9 mouse cellular contexts compared by ENCODE assay signal in genomic region chr1:92902786-92903185, GRCm38 (mm10). TPM values are rescaled to one million over a fixed set of nuclear protein-coding genes. Genes with fewer than 3 reads are reported as not detected.
DNase-seq lines count a peak whose midpoint lies in the region; ATAC-seq lines count a peak whose summit lies in the region.
"Had no signal": no experiment of that assay in that cellular context is flagged by ENCODE, and none has a peak within 500 bp of the region (broad histone marks: within the 10 kb centered on the region; RNA-seq: fewer than 3 reads in every experiment).

Ankmy1 (minus strand) TSS chr1:92902906.

- H3K36me3 ChIP-seq in heart, embryonic 15.5 days: no peaks in the 10 kb centered on the region
- no peaks in the 10 kb centered on the region for H3K36me3 ChIP-seq in liver, embryonic 15.5 days (replicated peaks)
- no peaks in the 10 kb centered on the region for H3K36me3 ChIP-seq in neural tube, embryonic 12.5 days

- peaks cover 16% of the 10 kb centered on the region for H3K4me1 ChIP-seq in heart, embryonic 15.5 days (replicated peaks)
- H3K4me1 ChIP-seq in liver, embryonic 15.5 days (replicated peaks): peaks cover 25% of the 10 kb centered on the region
- peaks cover 16% of the 10 kb centered on the region; the same call in 1 of the 2 replicates for H3K4me1 ChIP-seq in neural tube, embryonic 12.5 days

- H3K27ac ChIP-seq in heart, embryonic 15.5 days: no peak within 1 kb of the TSS
- H3K27ac ChIP-seq in liver, embryonic 15.5 days (replicated peaks): no peak within 1 kb of the TSS
- H3K27ac ChIP-seq in neural tube, embryonic 12.5 days: no peak within 1 kb of the TSS

- H3K9ac ChIP-seq in heart, embryonic 15.5 days: no peak within 1 kb of the TSS
- H3K9ac ChIP-seq in liver, embryonic 15.5 days: no peak within 1 kb of the TSS
- peak within 1 kb of the TSS; percentile 42; the same call in 1 of the 2 replicates for H3K9ac ChIP-seq in neural tube, embryonic 12.5 days

- peak; percentile 40 for DNase-seq in CD4-positive, CD25-positive, alpha-beta regulatory T cell, adult 2 months (ENCODE audit: low read depth, low spot score)
- DNase-seq in adrenal gland, postnatal 4 days (ENCODE audit: low spot score in 2 of 2): peak; percentile 30 to 32
- peak; percentile 82 for DNase-seq in kidney, postnatal 10 days

- no peak for ATAC-seq in CD4-positive, CD25-positive, alpha-beta regulatory T cell, adult 4 months
- no peak for ATAC-seq in heart, embryonic 15.5 days (replicated peaks; ENCODE audit: insufficient number of reproducible peaks, insufficient read depth, low FRiP score, low read depth)
- ATAC-seq in liver, embryonic 15.5 days (ENCODE audit: insufficient read depth): no peak
- peak; percentile 34; the same call in 1 of the 2 replicates for ATAC-seq in neural tube, embryonic 12.5 days (ENCODE audit: low FRiP score, low read depth)
- ATAC-seq in granulocyte monocyte progenitor cell, adult 5-6 weeks (replicated peaks; ENCODE audit: poor library complexity, severe bottlenecking): no peak

- H3K4me3 ChIP-seq in heart, embryonic 15.5 days: peak within 1 kb of the TSS; percentile 18
- H3K4me3 ChIP-seq in liver, embryonic 15.5 days (replicated peaks): no peak within 1 kb of the TSS
- H3K4me3 ChIP-seq in neural tube, embryonic 12.5 days: peak within 1 kb of the TSS; percentile 2; the same call in 1 of the 2 replicates

- H3K27me3 ChIP-seq in heart, embryonic 15.5 days: peaks cover 22% of the 10 kb centered on the region; the same call in 1 of the 2 replicates
- H3K27me3 ChIP-seq in liver, embryonic 15.5 days: peaks cover 28% of the 10 kb centered on the region
- H3K27me3 ChIP-seq in neural tube, embryonic 12.5 days (replicated peaks): peaks cover 8% of the 10 kb centered on the region; the same call in 1 of the 2 replicates

- WGBS in heart, embryonic 15.5 days: 3% methylated on average over 15 of the region's 15 CpGs
- 5% methylated on average over 15 of the region's 15 CpGs for WGBS in liver, embryonic 15.5 days (ENCODE audit: insufficient replicate concordance)
- 2% methylated on average over 15 of the region's 15 CpGs for WGBS in neural tube, embryonic 12.5 days

- no peaks in the 10 kb centered on the region for H3K9me3 ChIP-seq in heart, embryonic 15.5 days (replicated peaks)
- no peaks in the 10 kb centered on the region for H3K9me3 ChIP-seq in liver, embryonic 15.5 days (replicated peaks)
- H3K9me3 ChIP-seq in neural tube, embryonic 12.5 days: no peaks in the 10 kb centered on the region

- H3K4me2 ChIP-seq in heart, embryonic 15.5 days: peak within 1 kb of the TSS; percentile 51
- peak within 1 kb of the TSS; percentile 39 for H3K4me2 ChIP-seq in liver, embryonic 15.5 days
- H3K4me2 ChIP-seq in neural tube, embryonic 12.5 days (replicated peaks): peak within 1 kb of the TSS; percentile 56

RNA-seq across cellular contexts. Expression of gene Ankmy1, which starts in this region (rescaled TPM):
- polyA plus RNA-seq in CD4-positive, CD25-positive, alpha-beta regulatory T cell, adult 4 months (2017; shearing (Covaris generic)): 1 to 10 TPM in 1 of 2 experiments, under 1 TPM in 1; 0.65 to 1.1 TPM
- 1 to 10 TPM; 1.2 TPM for total RNA-seq in adrenal gland, postnatal 4 days (2021)
- 0.10 and 0.77 TPM in 2 replicates for polyA plus RNA-seq in heart, embryonic 15.5 days (2015; fragmentation: Nextera tagmentation; extraction: Ambion mirVana)
- 0.02 TPM in 1 of 2 replicates, not detected in the other for polyA plus RNA-seq in liver, embryonic 15.5 days (2015; fragmentation: Nextera tagmentation; extraction: Ambion mirVana)
- polyA plus RNA-seq in neural tube, embryonic 12.5 days (2016; fragmentation: Nextera tagmentation; extraction: Ambion mirVana): 0.65 and 0.74 TPM in 2 replicates
- not detected in 2 replicates for total RNA-seq in granulocyte monocyte progenitor cell, adult 5-6 weeks (2014; fragmentation: Nextera tagmentation)
- 0.15 and 0.34 TPM in 2 replicates for total RNA-seq in granulocyte monocyte progenitor cell, adult 5-6 weeks (2017)
- total RNA-seq: common myeloid progenitor, adult 5-6 weeks had no signal

Comparison
In these comparisons a context has a peak if more than half of its experiments do, and no peak if none do; other contexts are left out.
1. Peak in ATAC-seq, H3K4me3 ChIP-seq, H3K9ac ChIP-seq and H3K4me2 ChIP-seq in neural tube, embryonic 12.5 days; RNA of the gene not detected or under 1 TPM.
2. DNase-seq: peak in every context shown above with its lines; median percentile 82 in kidney, postnatal 10 days; 40 in CD4-positive, CD25-positive, alpha-beta regulatory T cell, adult 2 months; 31 in adrenal gland, postnatal 4 days.